Mouse (Mus musculus): ENCODE data around the gene Cbr2. TPM values are rescaled to one million over a fixed set of nuclear protein-coding genes. Genes with fewer than 3 reads are reported as not detected.
"Not testable (repeated sequence)": the region's sequence is repeated elsewhere in the genome, so short reads cannot be mapped to it uniquely, and the experiment has no call there.

Cbr2 gene
- total RNA-seq (2017) = 2.0 TPM in 1 of 3 replicates, not detected in the others

DNA sequence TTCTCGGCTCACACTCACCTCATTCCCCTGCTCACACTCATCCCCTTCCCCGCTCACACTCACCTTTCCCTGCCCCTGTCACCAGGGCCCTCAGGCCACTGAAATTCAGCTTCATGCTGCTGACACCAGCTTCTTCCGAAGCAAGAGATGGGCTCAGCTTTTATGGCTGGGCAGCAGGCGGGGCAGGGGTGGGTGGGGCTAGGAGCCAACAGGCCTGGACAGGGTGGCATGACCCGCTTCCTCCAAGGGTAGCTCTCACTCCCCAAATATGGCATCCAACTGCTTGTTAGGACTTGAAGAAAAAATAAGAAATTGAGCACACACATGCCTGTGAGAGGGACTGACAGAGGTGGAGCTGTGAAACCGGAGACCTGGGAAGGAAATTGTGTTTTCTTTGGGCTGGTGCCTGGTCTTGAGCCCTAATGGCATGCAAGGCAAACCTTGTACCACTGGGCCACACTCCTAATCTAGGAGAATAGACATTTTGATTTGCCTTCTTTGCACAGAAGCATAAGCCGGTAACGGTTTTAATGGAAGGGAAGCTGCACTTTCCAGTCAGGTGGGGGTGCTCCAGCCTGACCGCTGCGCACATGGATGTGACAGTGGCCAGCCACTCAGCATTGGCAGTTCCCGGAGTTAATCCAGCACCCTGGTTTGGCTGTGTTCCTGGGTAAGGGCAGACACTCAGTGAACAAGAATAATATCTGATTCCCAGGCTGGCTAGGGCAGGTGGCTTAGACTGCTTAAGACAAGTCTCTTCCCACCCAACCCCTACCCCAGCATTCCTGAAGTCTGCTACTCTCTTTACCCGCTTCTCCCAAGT, at the start of gene Cbr2:
TSS of gene Cbr2 (minus strand) at position 257 of the 823 bp plus-strand sequence.
- ATAC-seq (replicated peaks; ENCODE audit: insufficient number of reproducible peaks, low FRiP score, low TSS enrichment, poor library complexity, severe bottlenecking) = no peak

DNA sequence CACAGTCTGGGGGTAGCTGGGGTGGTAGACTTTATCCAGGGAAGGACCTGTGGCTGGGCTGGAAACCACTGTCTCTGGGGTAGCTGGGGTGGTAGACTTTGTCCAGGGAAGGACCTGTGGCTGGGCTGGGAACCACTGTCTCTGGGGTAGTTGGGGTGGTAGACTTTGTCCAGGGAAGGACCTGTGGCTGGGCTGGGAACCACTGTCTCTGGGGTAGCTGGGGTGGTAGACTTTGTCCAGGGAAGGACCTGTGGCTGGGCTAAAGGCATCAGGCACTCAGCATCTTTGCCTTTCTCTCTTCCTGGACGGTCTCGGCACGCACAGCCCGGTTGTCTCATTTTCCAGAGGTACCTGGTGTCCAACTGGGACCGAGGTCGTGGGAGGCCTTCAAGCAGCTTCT, 49.4 kb upstream of the Cbr2 start:
- not testable (repeated sequence) for ATAC-seq (replicated peaks; ENCODE audit: insufficient number of reproducible peaks, low FRiP score, low TSS enrichment, poor library complexity, severe bottlenecking)

DNA sequence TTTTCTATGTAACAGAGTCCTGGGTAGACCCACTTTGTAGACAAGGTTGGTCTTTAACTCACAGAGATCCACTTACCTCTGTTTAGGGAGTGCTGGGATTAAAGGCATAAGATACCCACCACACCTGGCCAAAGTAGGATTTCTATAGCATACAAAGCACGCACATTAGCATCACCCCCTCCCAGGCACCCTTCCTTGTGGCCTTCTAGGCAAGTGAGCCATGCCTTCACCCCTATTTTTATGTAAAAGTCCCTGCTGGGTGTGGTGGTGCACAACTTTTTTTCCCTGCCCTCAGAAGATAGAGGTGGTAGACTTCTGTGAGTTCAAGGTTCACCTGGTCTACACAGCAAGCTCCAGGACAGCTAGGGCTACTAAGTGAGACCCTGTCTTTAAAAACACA, 48.0 kb upstream of the Cbr2 start:
- no peak for ATAC-seq (replicated peaks; ENCODE audit: insufficient number of reproducible peaks, low FRiP score, low TSS enrichment, poor library complexity, severe bottlenecking)

DNA sequence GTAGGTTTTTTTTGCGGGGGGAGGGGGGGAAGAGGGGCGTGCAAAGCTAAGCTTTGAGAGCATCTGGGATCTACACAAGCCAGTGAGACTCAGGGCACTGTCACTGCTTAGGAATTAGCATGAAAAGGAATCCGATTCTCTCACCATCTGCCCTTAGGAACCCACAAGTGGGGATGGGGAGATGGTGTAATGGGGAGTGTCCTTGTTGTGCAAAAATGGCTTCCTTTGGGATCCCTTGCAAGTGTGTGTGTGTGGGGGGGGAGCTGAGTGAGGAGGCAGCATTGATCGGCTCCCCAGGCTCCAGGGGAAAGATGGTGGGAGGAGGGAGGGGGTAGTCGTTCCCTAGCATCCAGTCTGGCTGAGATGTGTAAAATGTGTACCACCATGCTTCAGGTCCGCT, 45.2 kb upstream of the Cbr2 start:
- no peak for ATAC-seq (replicated peaks; ENCODE audit: insufficient number of reproducible peaks, low FRiP score, low TSS enrichment, poor library complexity, severe bottlenecking)

DNA sequence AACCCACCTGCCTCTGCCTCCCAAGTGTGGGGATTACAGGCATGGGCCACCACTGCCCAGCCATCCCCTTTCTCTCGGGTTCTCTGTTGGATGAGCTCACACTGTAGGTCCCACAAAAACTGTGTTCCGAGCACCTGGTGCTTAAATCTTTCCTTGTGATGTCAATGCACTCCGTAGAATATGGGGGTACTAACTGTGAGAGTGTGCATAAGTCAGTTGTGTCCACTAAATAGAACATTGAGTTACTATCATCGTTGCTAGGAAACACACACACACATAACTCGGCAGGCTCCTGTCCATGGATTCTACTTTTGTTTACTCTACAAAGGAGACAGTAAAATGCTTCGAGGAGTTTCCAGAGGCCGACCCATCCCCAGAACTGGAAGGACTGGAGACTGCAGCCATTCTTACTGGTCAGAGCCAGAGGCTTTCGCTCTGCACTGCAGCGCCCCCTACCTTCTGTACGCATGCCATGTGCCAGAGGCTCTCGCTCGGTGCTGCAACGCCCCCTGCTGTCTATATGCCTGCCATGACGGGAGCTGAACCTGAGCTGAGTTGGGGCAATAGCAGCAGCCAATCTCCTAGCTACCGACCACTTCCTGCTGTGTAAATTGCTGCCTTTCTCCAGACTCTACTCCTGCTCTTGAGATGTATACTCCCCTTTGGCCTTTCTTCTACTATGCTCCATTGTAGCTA, 44.0 kb upstream of the Cbr2 start:
- peak; percentile 98 for ATAC-seq (replicated peaks; ENCODE audit: insufficient number of reproducible peaks, low FRiP score, low TSS enrichment, poor library complexity, severe bottlenecking)

DNA sequence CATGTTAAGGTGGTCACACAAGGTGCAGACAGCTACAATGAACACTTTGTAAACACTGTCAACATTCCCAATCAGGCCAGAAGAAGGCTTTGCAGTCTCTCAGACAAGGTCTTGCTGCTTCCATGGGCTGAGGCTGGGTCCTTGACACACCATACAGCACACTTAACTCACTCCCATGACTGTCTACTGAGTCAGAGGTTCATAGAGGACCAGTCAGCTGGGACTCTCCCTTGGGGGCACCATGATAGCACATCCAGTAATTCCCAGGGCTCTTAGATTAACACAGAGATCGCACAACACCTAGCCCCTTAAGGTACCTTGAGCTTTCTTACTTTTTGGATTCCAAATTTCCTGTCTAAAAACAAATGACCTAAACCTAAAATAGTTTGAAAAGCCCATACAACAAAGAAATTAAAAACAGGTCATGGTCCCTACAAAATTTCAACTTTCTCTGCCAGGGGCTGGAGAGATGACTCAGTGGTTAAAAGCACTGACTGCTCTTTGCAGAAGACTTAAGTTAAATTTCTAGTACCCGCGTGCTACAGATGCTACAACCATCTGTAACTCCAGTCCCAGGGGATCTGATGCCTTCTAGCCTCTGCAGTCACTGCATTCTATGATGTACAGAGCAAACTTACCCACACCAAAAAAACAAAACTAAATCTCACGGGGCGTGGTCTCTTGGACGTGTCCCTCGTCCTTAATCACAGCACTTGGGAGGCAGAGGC, 41.7 kb upstream of the Cbr2 start:
- no peak for ATAC-seq (replicated peaks; ENCODE audit: insufficient number of reproducible peaks, low FRiP score, low TSS enrichment, poor library complexity, severe bottlenecking)

DNA sequence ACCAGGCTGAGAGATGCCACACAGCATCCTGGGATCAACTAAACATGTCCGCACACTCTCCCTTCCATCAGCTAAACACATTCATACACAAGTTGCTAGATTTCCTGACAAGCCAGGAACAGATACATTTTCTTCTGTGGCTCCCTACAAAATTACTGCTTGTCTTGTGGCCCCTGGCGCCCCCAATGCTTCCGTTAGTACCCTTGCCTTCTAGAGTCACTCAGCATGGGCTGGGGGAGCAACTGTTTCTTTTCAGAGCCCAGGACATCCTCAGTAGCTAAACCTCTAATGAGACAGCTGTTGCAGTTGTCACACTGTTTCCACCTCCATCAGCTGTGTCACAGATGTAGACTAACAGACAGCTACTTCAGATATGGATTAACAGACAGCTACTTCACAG, 40.8 kb upstream of the Cbr2 start:
- no peak for ATAC-seq (replicated peaks; ENCODE audit: insufficient number of reproducible peaks, low FRiP score, low TSS enrichment, poor library complexity, severe bottlenecking)

DNA sequence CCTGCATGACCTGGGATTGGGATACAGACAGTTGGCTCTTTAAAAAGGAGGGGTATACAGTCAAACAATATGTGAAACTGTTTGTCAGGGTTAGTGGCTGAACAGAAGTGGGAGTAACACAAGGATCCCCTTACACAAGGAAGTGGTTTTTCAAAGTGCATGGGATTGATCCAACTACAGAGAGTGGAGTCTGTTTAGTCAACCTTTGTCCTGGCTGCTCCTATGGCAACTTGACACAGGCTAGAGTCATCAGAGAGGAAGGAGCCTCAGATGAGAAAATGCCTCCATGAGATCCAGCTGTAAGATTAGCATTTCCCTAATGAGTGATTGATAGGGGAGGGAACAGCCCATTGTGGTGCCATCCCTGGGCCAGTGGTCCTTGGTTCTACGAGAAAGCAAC, 36.3 kb upstream of the Cbr2 start:
- ATAC-seq (replicated peaks; ENCODE audit: insufficient number of reproducible peaks, low FRiP score, low TSS enrichment, poor library complexity, severe bottlenecking) = no peak

DNA sequence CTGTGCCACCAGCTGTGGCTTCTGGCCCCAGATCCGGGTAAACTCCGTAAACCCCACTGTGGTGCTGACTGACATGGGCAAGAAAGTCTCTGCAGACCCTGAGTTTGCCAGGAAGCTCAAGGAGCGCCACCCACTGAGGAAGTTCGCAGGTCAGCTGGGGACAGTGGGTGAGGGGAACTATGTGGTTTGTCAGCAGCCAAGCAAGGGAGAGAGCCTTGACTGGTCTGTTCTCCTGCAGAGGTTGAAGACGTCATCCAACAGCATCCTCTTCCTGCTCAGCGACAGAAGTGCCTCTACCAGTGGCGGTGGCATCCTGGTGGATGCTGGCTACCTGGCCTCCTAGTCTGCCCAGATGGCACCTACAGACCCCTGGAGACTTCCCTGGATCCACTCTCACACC, 35.1 kb upstream of the Cbr2 start:
- ATAC-seq (replicated peaks; ENCODE audit: insufficient number of reproducible peaks, low FRiP score, low TSS enrichment, poor library complexity, severe bottlenecking) = peak; percentile 62

DNA sequence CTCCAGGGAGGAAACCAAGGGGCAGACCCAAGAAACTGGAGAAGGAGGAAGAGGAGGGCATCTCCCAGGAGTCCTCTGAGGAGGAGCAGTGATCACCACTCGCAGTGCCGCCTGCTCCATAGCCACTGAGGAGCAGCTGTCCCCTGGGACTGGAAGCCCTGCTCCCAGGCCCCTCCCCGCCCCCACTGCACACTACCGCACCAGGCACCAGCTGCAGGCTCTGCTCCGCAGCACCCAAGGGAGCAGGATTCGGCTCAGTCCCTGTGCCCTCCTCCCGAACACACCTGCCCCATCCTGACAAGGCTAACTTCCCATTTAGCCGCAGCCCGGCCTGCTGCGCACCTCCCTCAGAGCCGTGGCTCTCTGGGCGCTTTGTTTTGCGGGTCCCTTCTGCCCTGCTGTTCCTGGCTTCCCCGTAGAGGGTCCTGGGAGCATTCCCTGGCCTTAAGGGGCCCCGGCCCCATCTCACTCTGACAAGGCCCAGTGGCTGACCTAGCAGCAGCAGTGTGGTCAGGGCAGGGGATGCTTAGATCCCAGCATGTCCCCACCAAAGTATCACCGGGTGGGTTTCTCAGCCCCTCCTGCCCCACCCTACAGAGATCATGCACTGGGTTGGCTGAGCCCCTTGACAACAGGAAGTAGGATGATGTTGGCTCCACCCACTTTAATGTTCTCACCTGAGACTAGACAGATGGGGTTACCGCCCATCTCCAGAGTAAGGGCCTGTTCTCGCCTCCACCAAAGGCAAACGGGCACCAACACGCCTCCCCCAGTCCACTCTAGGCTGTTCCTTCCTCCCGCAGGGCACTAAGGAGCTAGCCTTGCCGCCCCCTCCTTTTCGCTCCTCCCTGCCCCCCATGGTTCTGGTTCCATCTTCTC, 31.4 kb upstream of the Cbr2 start:
- not testable (repeated sequence) for ATAC-seq (replicated peaks; ENCODE audit: insufficient number of reproducible peaks, low FRiP score, low TSS enrichment, poor library complexity, severe bottlenecking)

DNA sequence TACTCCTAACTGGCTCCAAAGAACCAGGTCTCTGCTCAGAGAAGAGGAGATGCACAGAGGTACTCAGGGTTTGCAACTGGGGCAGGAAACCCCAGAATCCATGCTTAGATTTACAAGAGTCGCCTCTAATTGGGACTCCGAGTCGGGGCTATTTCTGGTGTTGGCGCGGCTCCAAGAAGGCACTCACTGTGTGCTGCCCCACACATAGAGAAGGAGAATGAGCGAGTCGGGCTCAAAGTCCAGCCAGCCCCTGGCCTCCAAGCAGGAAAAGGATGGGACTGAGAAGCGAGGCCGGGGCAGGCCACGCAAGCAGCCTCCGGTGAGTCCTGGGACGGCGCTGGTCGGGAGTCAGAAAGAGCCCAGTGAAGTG, 30.7 kb upstream of the Cbr2 start, which contains the start of gene Hmga1b:
TSS of gene Hmga1b (plus strand) at position 123 of the 370 bp plus-strand sequence.
- not testable (repeated sequence) for ATAC-seq (replicated peaks; ENCODE audit: insufficient number of reproducible peaks, low FRiP score, low TSS enrichment, poor library complexity, severe bottlenecking)

DNA sequence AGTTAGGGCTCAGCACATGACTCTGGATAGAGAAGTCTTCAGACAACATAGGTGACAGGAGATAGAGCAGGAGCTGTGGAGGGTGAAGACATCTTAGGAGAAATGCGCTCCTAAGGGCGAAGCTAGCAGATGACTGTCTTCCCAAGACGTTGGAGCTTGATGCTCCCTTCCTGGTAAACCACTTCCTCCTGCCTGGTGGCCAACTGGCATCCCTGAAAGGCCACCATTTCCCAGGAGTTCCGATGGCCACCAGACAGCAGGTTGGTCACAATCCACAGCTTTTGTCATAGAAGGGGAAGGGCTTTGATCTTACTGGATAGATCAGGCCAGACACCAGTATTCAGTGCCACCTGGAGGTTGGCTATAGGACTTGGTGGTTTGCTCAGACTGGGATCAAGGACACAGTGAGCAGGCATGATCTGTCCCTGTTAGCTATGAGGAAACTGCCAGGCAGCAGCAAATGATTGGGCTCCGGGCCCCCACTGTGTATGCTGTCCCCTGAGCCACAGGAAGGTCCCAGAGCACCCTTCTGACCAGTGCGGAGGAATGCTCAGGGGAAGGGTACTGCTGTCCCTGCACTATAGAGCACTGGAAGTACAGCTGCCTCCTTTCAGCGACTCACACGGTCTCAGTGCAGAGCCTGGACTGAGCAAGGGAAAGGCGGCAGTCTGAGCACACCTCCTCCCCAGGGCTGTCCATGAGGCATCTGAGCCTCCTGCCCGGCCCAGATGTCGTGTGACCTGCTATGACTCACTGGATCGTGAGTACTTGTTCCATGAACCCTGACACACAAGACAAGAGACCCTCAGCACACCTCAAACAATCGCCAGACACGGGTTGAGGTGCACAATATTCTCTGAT, 30.1 kb upstream of the Cbr2 start:
- ATAC-seq (replicated peaks; ENCODE audit: insufficient number of reproducible peaks, low FRiP score, low TSS enrichment, poor library complexity, severe bottlenecking) = no peak

DNA sequence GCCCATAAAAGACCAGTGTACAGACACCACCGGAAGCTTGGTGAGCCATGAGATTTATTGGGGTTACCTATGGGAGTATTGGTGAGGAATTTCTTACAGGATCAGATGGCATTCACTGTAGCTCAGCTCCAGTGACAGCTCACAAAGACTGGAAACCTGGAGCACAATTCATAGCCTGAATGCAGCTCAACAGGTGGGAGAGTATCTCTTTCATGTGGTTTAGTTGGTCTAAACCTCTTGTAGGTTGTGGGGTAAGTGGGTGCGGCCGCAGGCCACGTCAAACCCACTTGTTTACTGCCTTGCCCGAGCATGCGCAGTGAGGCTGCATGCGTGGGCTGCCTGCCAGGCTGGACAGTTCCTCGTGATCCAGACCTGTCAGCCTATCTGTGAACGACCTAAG, 28.3 kb upstream of the Cbr2 start:
- ATAC-seq (replicated peaks; ENCODE audit: insufficient number of reproducible peaks, low FRiP score, low TSS enrichment, poor library complexity, severe bottlenecking) = no peak

DNA sequence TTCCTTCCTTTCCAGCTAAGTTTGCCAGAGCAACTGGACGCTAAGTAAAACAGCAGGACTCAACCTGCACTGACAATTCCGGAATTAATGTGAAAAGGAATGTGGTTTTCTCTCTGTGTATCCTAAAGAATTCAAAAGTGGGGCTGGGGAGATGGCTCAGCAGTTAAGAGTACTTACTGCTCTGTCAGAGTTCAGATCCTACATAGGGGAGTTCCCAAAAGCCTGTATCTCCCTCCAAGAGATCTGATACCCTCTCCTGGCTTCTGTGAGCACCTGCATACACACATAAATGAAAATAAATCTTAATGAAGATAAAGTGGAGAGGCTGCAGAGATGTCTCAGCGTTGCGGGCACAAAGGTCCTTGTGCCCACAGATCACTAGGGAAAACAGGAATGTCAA, 19.7 kb upstream of the Cbr2 start:
- ATAC-seq (replicated peaks; ENCODE audit: insufficient number of reproducible peaks, low FRiP score, low TSS enrichment, poor library complexity, severe bottlenecking) = no peak

DNA sequence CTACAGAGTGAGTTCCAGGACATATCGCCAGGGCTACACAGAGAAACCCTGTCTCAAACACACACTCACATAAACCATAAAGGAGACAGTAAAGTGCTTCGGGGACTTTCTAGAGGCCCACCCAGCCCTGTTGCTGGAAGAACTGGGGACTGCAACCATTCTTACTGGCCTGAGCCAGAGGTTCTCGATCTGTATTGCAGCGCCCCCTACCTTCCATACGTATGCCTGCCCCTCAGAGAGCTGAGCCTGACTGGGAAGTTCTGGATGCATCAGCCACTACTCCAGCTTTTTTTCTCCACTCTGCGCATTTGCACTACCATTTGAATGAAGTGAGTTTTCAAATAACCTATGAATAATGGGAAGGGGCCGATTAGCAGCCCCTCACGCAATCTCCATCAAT, 17.5 kb upstream of the Cbr2 start:
- ATAC-seq (replicated peaks; ENCODE audit: insufficient number of reproducible peaks, low FRiP score, low TSS enrichment, poor library complexity, severe bottlenecking) = peak; percentile 87

DNA sequence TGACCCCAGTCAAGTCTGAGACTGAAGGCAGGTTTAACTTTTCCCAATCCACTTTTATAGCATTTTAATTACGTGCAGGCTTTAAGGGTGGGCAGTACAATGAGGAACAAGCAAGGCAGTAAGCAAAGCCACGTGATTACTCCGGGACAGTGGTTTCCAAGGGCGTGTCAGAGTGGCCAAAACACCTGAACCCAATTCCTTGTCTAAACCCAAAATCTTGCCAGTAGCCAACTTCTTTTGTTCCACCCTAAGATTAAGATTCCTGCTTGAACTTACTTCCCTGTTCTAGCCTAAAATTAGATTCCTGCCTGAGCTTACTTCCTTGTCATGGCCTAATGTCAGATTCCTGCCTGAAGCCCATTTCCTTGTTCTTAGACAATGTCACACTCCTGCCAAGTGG, 16.1 kb upstream of the Cbr2 start:
- ATAC-seq (replicated peaks; ENCODE audit: insufficient number of reproducible peaks, low FRiP score, low TSS enrichment, poor library complexity, severe bottlenecking) = no peak

DNA sequence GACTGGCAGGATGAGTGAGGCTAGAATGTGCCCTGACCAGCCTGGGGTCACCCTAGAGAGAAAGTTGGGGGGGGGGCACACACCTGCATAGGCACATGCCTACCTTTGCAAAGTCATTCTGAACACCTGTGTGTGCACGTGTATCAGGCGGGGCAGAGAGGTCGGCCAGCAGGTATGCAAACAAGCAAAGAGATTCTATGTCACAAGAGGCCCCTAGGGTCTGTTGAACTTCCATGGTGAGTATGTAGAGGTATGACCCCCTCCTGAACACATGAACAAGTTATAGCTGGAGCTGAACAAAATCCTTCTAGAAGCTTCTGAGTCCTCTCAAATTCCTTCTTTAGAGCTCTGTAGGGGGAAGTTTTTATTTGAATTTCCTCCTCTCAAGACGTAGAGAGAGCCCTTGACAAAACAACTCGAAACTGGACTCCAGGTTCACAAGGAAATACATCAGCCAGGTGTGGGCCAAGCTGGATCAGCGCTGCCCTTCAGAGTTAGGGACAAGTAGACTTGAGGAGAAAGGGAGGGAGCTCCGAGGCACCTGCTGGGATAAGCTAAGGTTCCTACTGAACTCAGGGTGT, 12.3 kb upstream of the Cbr2 start:
- ATAC-seq (replicated peaks; ENCODE audit: insufficient number of reproducible peaks, low FRiP score, low TSS enrichment, poor library complexity, severe bottlenecking) = no peak

Data from monocyte, adult 5-6 weeks (primary cell).